10 mouse cellular contexts compared by ENCODE assay signal in the genomic region with DNA sequence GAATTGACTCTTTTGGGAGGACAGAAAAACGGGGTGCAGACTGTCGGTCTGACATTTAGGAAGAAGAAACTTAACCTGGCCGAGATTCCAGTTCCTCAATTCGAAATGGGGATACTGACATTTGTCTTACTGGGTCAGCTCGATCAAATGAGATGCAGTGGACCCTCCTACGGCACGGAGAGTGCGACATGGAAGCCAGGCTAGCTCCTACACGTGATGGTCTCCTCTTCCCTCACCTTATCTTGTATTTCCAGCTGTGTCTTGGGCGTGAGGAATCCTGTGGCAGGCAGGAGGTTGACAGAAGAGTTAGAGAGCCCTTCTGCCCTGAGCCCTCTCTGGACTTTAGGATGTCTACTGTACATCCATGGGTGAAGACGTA. TPM values are rescaled to one million over a fixed set of nuclear protein-coding genes. Genes with fewer than 3 reads are reported as not detected.
DNase-seq lines count a peak whose midpoint lies in the region; ATAC-seq and TF ChIP-seq lines count a peak whose summit lies in the region.
"Had no signal": no experiment of that assay in that cellular context is flagged by ENCODE, and none has a peak within 500 bp of the region (broad histone marks: within the 10 kb centered on the region; RNA-seq: fewer than 3 reads in every experiment).

No protein-coding gene starts in this region.

- H3K9me3 ChIP-seq in heart, embryonic 10.5 days = no peaks in the 10 kb centered on the region
- no peaks in the 10 kb centered on the region for H3K9me3 ChIP-seq in midbrain, embryonic 10.5 days (replicated peaks)
- H3K9me3 ChIP-seq in midbrain, postnatal 0 days (ENCODE audit: low read length) = no peaks in the 10 kb centered on the region
- H3K9me3 ChIP-seq in intestine, embryonic 16.5 days (ENCODE audit: control insufficient read depth, low read length) = no peaks in the 10 kb centered on the region
- H3K9me3 ChIP-seq: embryonic facial prominence, embryonic 13.5 days; midbrain, embryonic 15.5 days had no signal

- peaks cover 4% of the 10 kb centered on the region for H3K36me3 ChIP-seq in heart, embryonic 10.5 days
- peaks cover 8% of the 10 kb centered on the region for H3K36me3 ChIP-seq in midbrain, embryonic 10.5 days
- no peaks in the 10 kb centered on the region for H3K36me3 ChIP-seq in midbrain, postnatal 0 days (ENCODE audit: insufficient read depth, low read length)
- no peaks in the 10 kb centered on the region for H3K36me3 ChIP-seq in intestine, embryonic 16.5 days (ENCODE audit: control insufficient read depth, insufficient read depth, low read length)
- H3K36me3 ChIP-seq: midbrain, embryonic 15.5 days had no signal

- peak overlapping the region; percentile 25; the same call in 1 of the 2 replicates for H3K4me3 ChIP-seq in heart, embryonic 10.5 days
- H3K4me3 ChIP-seq in midbrain, embryonic 10.5 days = no peak overlapping the region
- no peak overlapping the region for H3K4me3 ChIP-seq in midbrain, postnatal 0 days (ENCODE audit: low read depth, low read length)
- no peak overlapping the region for H3K4me3 ChIP-seq in intestine, embryonic 16.5 days (ENCODE audit: low read length)
- H3K4me3 ChIP-seq: embryonic facial prominence, embryonic 13.5 days; midbrain, embryonic 15.5 days had no signal

- ATAC-seq in midbrain, postnatal 0 days (ENCODE audit: low FRiP score) = no peak
- peak; percentile 31; the same call in 1 of the 2 replicates for ATAC-seq in intestine, embryonic 16.5 days
- ATAC-seq: midbrain, embryonic 15.5 days had no signal

- no peak overlapping the region for H3K4me2 ChIP-seq in midbrain, postnatal 0 days (ENCODE audit: low read depth, low read length, poor library complexity, severe bottlenecking)
- no peak overlapping the region for H3K4me2 ChIP-seq in intestine, embryonic 16.5 days (ENCODE audit: low read depth, low read length)
- H3K4me2 ChIP-seq: embryonic facial prominence, embryonic 13.5 days; midbrain, embryonic 15.5 days had no signal

- WGBS in heart, embryonic 10.5 days = 57% methylated on average over 11 of the region's 11 CpGs
- WGBS in midbrain, embryonic 10.5 days = 81% methylated on average over 11 of the region's 11 CpGs
- 84% methylated on average over 11 of the region's 11 CpGs for WGBS in midbrain, postnatal 0 days
- 84% methylated on average over 11 of the region's 11 CpGs for WGBS in intestine, embryonic 16.5 days

- no peak overlapping the region for H3K9ac ChIP-seq in midbrain, postnatal 0 days (replicated peaks; ENCODE audit: low read length, poor library complexity, severe bottlenecking)
- H3K9ac ChIP-seq in intestine, embryonic 16.5 days (ENCODE audit: low read depth, low read length) = no peak overlapping the region
- H3K9ac ChIP-seq: embryonic facial prominence, embryonic 13.5 days; midbrain, embryonic 15.5 days had no signal

- no peak for TF ChIP-seq CTCF in midbrain, postnatal 0 days (IDR thresholded peaks at IDR 0.05)

- 0 out of 2 replicates have a peak, but pooled peaks cover 3% of the 10 kb centered on the region for H3K27me3 ChIP-seq in heart, embryonic 10.5 days (ENCODE audit: insufficient read depth, poor library complexity, severe bottlenecking)
- H3K27me3 ChIP-seq in midbrain, embryonic 10.5 days (ENCODE audit: low read depth, poor library complexity, severe bottlenecking) = no peaks in the 10 kb centered on the region
- no peaks in the 10 kb centered on the region for H3K27me3 ChIP-seq in midbrain, postnatal 0 days (ENCODE audit: insufficient read depth, low read length)
- no peaks in the 10 kb centered on the region for H3K27me3 ChIP-seq in intestine, embryonic 16.5 days (replicated peaks; ENCODE audit: control insufficient read depth, insufficient read depth, low read length)
- H3K27me3 ChIP-seq: embryonic facial prominence, embryonic 13.5 days; midbrain, embryonic 15.5 days had no signal

- peaks cover 29% of the 10 kb centered on the region for H3K4me1 ChIP-seq in heart, embryonic 10.5 days
- peaks cover 6% of the 10 kb centered on the region for H3K4me1 ChIP-seq in midbrain, embryonic 10.5 days
- no peaks in the 10 kb centered on the region for H3K4me1 ChIP-seq in midbrain, postnatal 0 days (ENCODE audit: insufficient read depth, low read length)
- 0 out of 2 replicates have a peak, but pooled peaks cover 2% of the 10 kb centered on the region for H3K4me1 ChIP-seq in intestine, embryonic 16.5 days (ENCODE audit: control insufficient read depth, insufficient read depth, low read length)
- H3K4me1 ChIP-seq: midbrain, embryonic 15.5 days had no signal

- H3K27ac ChIP-seq in heart, embryonic 10.5 days = peak overlapping the region; percentile 74; the same call in 1 of the 2 replicates
- H3K27ac ChIP-seq in midbrain, embryonic 10.5 days (replicated peaks) = peak overlapping the region; percentile 52; the same call in 1 of the 2 replicates
- no peak overlapping the region for H3K27ac ChIP-seq in midbrain, postnatal 0 days (ENCODE audit: low read depth, low read length)
- H3K27ac ChIP-seq in intestine, embryonic 16.5 days (ENCODE audit: low read length) = no peak overlapping the region
- H3K27ac ChIP-seq: embryonic facial prominence, embryonic 13.5 days; midbrain, embryonic 15.5 days had no signal

- DNase-seq in heart, embryonic 10.5 days (ENCODE audit: low spot score) = peak; percentile 87
- no peak for DNase-seq in heart, postnatal 25 days (ENCODE audit: low spot score)
- DNase-seq in midbrain, embryonic 10.5 days (ENCODE audit: low spot score) = no peak
- DNase-seq in midbrain, postnatal 0 days (ENCODE audit: low spot score) = no peak
- peak; percentile 73 to 78 for DNase-seq in spleen, postnatal 10 days (ENCODE audit: low spot score in 2 of 2)
- DNase-seq in cerebellum, adult 11 months = no peak
- no peak for DNase-seq in left cerebral cortex, adult 18-20 months (ENCODE audit: low spot score in 2 of 2)

- intact Hi-C loops in heart, postnatal 25 days (cut with DNase I) = no loop called here

RNA-seq across cellular contexts. Expression of a gene that starts 10.3 kb away (rescaled TPM):
- 0.95 and 1.5 TPM in 2 replicates for polyA plus RNA-seq in heart, embryonic 10.5 days (2016; fragmentation: Nextera tagmentation; extraction: Ambion mirVana)
- total RNA-seq in heart, postnatal 25 days (2021) = under 1 TPM; 0.14 to 0.42 TPM
- 8.2 and 14.7 TPM in 2 replicates for polyA plus RNA-seq in midbrain, embryonic 10.5 days (2016; fragmentation: Nextera tagmentation; extraction: Ambion mirVana)
- total RNA-seq in midbrain, postnatal 0 days (2014; rRNA removed) = 206 and 215 TPM in 2 replicates
- 47.3 and 57.8 TPM in 2 replicates for polyA plus RNA-seq in midbrain, postnatal 0 days (2015; fragmentation: Nextera tagmentation; extraction: Ambion mirVana)
- polyA plus RNA-seq in intestine, embryonic 16.5 days (2015; fragmentation: Nextera tagmentation; extraction: Ambion mirVana) = 0.83 and 1.2 TPM in 2 replicates
- total RNA-seq in left cerebral cortex, adult 18-20 months (2021) = 100 to 1,000 TPM; 172 to 177 TPM

RNA-seq across cellular contexts. Expression of a gene that starts 12.7 kb away (rescaled TPM):
- 122 and 151 TPM in 2 replicates for polyA plus RNA-seq in heart, embryonic 10.5 days (2016; fragmentation: Nextera tagmentation; extraction: Ambion mirVana)
- total RNA-seq in heart, postnatal 25 days (2021) = 10 to 100 TPM; 42.9 to 46.7 TPM
- 157 and 171 TPM in 2 replicates for polyA plus RNA-seq in midbrain, embryonic 10.5 days (2016; fragmentation: Nextera tagmentation; extraction: Ambion mirVana)
- total RNA-seq in midbrain, postnatal 0 days (2014; rRNA removed) = 47.8 and 55.4 TPM in 2 replicates
- polyA plus RNA-seq in midbrain, postnatal 0 days (2015; fragmentation: Nextera tagmentation; extraction: Ambion mirVana) = 122 and 128 TPM in 2 replicates
- 108 and 111 TPM in 2 replicates for polyA plus RNA-seq in intestine, embryonic 16.5 days (2015; fragmentation: Nextera tagmentation; extraction: Ambion mirVana)
- total RNA-seq in left cerebral cortex, adult 18-20 months (2021) = 10 to 100 TPM; 80.1 to 87.1 TPM

RNA-seq across cellular contexts. Expression of a gene that starts 43.3 kb away (rescaled TPM):
- 5.8 and 11.8 TPM in 2 replicates for polyA plus RNA-seq in heart, embryonic 10.5 days (2016; fragmentation: Nextera tagmentation; extraction: Ambion mirVana)
- not detected for total RNA-seq in heart, postnatal 25 days (2021)
- polyA plus RNA-seq in midbrain, embryonic 10.5 days (2016; fragmentation: Nextera tagmentation; extraction: Ambion mirVana) = 2.5 and 2.7 TPM in 2 replicates
- total RNA-seq in midbrain, postnatal 0 days (2014; rRNA removed) = 0.19 TPM in 1 of 2 replicates, not detected in the other
- 0.20 TPM in 1 of 2 replicates, not detected in the other for polyA plus RNA-seq in midbrain, postnatal 0 days (2015; fragmentation: Nextera tagmentation; extraction: Ambion mirVana)
- 1.8 and 6.1 TPM in 2 replicates for polyA plus RNA-seq in intestine, embryonic 16.5 days (2015; fragmentation: Nextera tagmentation; extraction: Ambion mirVana)
- under 1 TPM in 1 of 2 experiments, not detected in 1; 0.26 TPM for total RNA-seq in left cerebral cortex, adult 18-20 months (2021)

Comparison
In these comparisons a context has a peak if more than half of its experiments do, and no peak if none do; other contexts are left out.
1. DNase-seq: peak in heart, embryonic 10.5 days (single experiment) and spleen, postnatal 10 days (2 of 2); none in heart, postnatal 25 days (single experiment), midbrain, embryonic 10.5 days (single experiment), midbrain, postnatal 0 days (single experiment), cerebellum, adult 11 months (single experiment) and left cerebral cortex, adult 18-20 months (0 of 2).
2. H3K27ac ChIP-seq: peak in heart, embryonic 10.5 days (single experiment) and midbrain, embryonic 10.5 days (single experiment); none in midbrain, postnatal 0 days (single experiment) and intestine, embryonic 16.5 days (single experiment).